Mouse (Mus musculus) cerebellum, adult 2 months (tissue): Measurements from ENCODE around the gene Peg3.

Source experiments
- CTCF ChIP-seq: fragments of 200-500 bp; IDR thresholded peaks from 2 replicates; pipeline ENCODE4 v1.5.1; 2011; ENCODE audit warnings: low read depth, mild to moderate bottlenecking, control low read depth, low read length, moderate library complexity, borderline replicate concordance; ENCODE audit not compliant: insufficient read depth
- POLR2A ChIP-seq: fragments of 200-500 bp; IDR thresholded peaks from 2 replicates; pipeline ENCODE4 v1.6.1; 2011; ENCODE audit warnings: low read length, control low read depth, borderline replicate concordance; ENCODE audit not compliant: insufficient read depth

GRCm38 (mm10) chr7:6659605-6660004 is 70.6 kb downstream of the Peg3 start:
- TF ChIP-seq POLR2A: no peak
- TF ChIP-seq CTCF: no peak; the same call in 1 of the 2 replicates
